Mouse (Mus musculus) thymus, postnatal 14 days (tissue): Measurements from ENCODE around the gene Tmem28.

Experiments
- DNase-seq: peaks from one replicate; pipeline ENCODE4 v3.0.0; 2021

Gene Tmem28

GRCm38 (mm10) chrX:99820790-99821395 is at the start of gene Tmem28:
Tmem28 (plus strand) TSS chrX:99821021.
- DNase-seq = no peak

GRCm38 (mm10) chrX:99780308-99780707 is 40.5 kb upstream of the Tmem28 start:
- no peak for DNase-seq

GRCm38 (mm10) chrX:99808375-99808774 is 12.4 kb upstream of the Tmem28 start:
- no peak for DNase-seq

GRCm38 (mm10) chrX:99819395-99819935 is 1.4 kb upstream of the Tmem28 start:
- DNase-seq = no peak

GRCm38 (mm10) chrX:99819936-99820789 is 658 bp upstream of the Tmem28 start:
- no peak for DNase-seq

GRCm38 (mm10) chrX:99842090-99842489 is 21.3 kb downstream of the Tmem28 start:
- no peak for DNase-seq

GRCm38 (mm10) chrX:99853261-99853741 is 32.5 kb downstream of the Tmem28 start:
- DNase-seq = peak; percentile 32

GRCm38 (mm10) chrX:99853834-99854233 is 33.0 kb downstream of the Tmem28 start:
- no peak for DNase-seq

GRCm38 (mm10) chrX:99872228-99872627 is 51.4 kb downstream of the Tmem28 start:
- DNase-seq = no peak

GRCm38 (mm10) chrX:99872632-99873201 is 51.9 kb downstream of the Tmem28 start:
- no peak for DNase-seq

- DNase-seq = no peak
Observed at GRCm38 (mm10) chrX:99873259-99873919, 52.6 kb downstream of the Tmem28 start.

- DNase-seq = no peak
Observed at GRCm38 (mm10) chrX:99873920-99874296, 53.1 kb downstream of the Tmem28 start.

GRCm38 (mm10) chrX:99876781-99877180 is 56.0 kb downstream of the Tmem28 start:
- no peak for DNase-seq

- DNase-seq = no peak
Observed at GRCm38 (mm10) chrX:99883396-99883795, 62.6 kb downstream of the Tmem28 start.
